Mouse (Mus musculus) kidney, embryonic 14.5 days (tissue): ENCODE data around the gene AI661453. TPM values are rescaled to one million over a fixed set of nuclear protein-coding genes. Genes with fewer than 3 reads are reported as not detected.

Experiments used
- ATAC-seq: fragments of 200-750 bp; cut with Nextera tagmentation; 2 replicates; pipeline ENCODE4 v1.8.0; 2017; ENCODE audit warnings: moderate number of reproducible peaks, mild to moderate bottlenecking, moderate TSS enrichment, moderate library complexity; ENCODE audit not compliant: low FRiP score, low TSS enrichment
- H3K27ac ChIP-seq: fragments of 300-500 bp; sonication (generic); 2 replicates; pipeline ENCODE4 v1.5.1; 2014; ENCODE audit warnings: low read depth, mild to moderate bottlenecking, low read length, moderate library complexity, mixed read lengths
- H3K27me3 ChIP-seq: fragments of 300-500 bp; sonication (generic); 2 replicates; pipeline ENCODE4 v1.6.1; 2014; ENCODE audit warnings: mild to moderate bottlenecking, low read length; ENCODE audit not compliant: control insufficient read depth, insufficient read depth
- H3K36me3 ChIP-seq: fragments of 300-500 bp; sonication (generic); 2 replicates; pipeline ENCODE4 v1.6.1; 2014; ENCODE audit warnings: low read length, mixed read lengths; ENCODE audit not compliant: control insufficient read depth, insufficient read depth
- H3K4me1 ChIP-seq: fragments of 300-500 bp; sonication (generic); 2 replicates; pipeline ENCODE4 v1.6.1; 2014; ENCODE audit warnings: low read length, mixed read lengths; ENCODE audit not compliant: control insufficient read depth, insufficient read depth
- H3K4me2 ChIP-seq: fragments of 300-500 bp; sonication (generic); replicated peaks from 2 replicates; pipeline ENCODE4 v1.6.1; 2014; ENCODE audit warnings: low read depth, mild to moderate bottlenecking, low read length
- H3K4me3 ChIP-seq: fragments of 300-500 bp; sonication (generic); 2 replicates; pipeline ENCODE4 v1.5.1; 2014; ENCODE audit warnings: mild to moderate bottlenecking, low read length
- H3K9ac ChIP-seq: fragments of 300-500 bp; sonication (generic); 2 replicates; pipeline ENCODE4 v1.6.1; 2014; ENCODE audit warnings: low read depth, mild to moderate bottlenecking, low read length, moderate library complexity
- H3K9me3 ChIP-seq: fragments of 300-500 bp; sonication (generic); 2 replicates; pipeline ENCODE4 v1.6.1; 2016; ENCODE audit warnings: low read length; ENCODE audit not compliant: control insufficient read depth
- WGBS: fragments of 180-500 bp; shearing (Covaris S2); extraction: QIAGEN DNeasy Blood & Tissue Kit; methylation state at CpG from one replicate; pipeline ENCODE4 v1.1.7; 2014; 5-methylcytosine and 5-hydroxymethylcytosine counted together
- polyA plus RNA-seq: library from polyadenylated mRNA; unstranded; fragments of >200 nt; fragmentation: Nextera tagmentation; extraction: Ambion mirVana; gene quantifications from 2 replicates; pipeline ENCODE4 v1.2.1, GENCODE M21; 2014

AI661453 gene
- polyA plus RNA-seq, 1 experiment from 2014 or later, result 1.6 TPM

- no peak overlapping the region for H3K4me3 ChIP-seq
- H3K27ac ChIP-seq, result no peak overlapping the region
- no peak overlapping the region for H3K4me2 ChIP-seq
- no peak overlapping the region for H3K9ac ChIP-seq
- peaks cover 12% of the 10 kb centered on the region for H3K4me1 ChIP-seq
- no peaks in the 10 kb centered on the region for H3K36me3 ChIP-seq
- H3K27me3 ChIP-seq, result 0 out of 2 replicates have a peak, but pooled peaks cover 3% of the 10 kb centered on the region
- no peak for ATAC-seq
- 63% methylated on average over 2 of the region's 2 CpGs for WGBS
- no peaks in the 10 kb centered on the region for H3K9me3 ChIP-seq
Observed at GRCm38 (mm10) chr17:47458936-47459335, 22.5 kb downstream of the AI661453 start.

- H3K4me2 ChIP-seq, result no peak overlapping the region
- H3K9ac ChIP-seq, result no peak overlapping the region
- no peaks in the 10 kb centered on the region for H3K36me3 ChIP-seq
- H3K27me3 ChIP-seq, result 0 out of 2 replicates have a peak, but pooled peaks cover 3% of the 10 kb centered on the region
- WGBS, result 72% methylated on average over 3 of the region's 3 CpGs
- H3K9me3 ChIP-seq, result no peaks in the 10 kb centered on the region
- no peak overlapping the region for H3K27ac ChIP-seq
- no peak overlapping the region for H3K4me3 ChIP-seq
- H3K4me1 ChIP-seq, result peaks cover 16% of the 10 kb centered on the region
- no peak for ATAC-seq
Observed at GRCm38 (mm10) chr17:47459341-47459919, 23.0 kb downstream of the AI661453 start.

GRCm38 (mm10) chr17:47461688-47462087, 25.3 kb downstream of the AI661453 start:
- Histone ChIP-seq H3K9me3 (no peaks in the 10 kb centered on the region), H3K27ac (no peak overlapping the region), H3K9ac (no peak overlapping the region), H3K36me3 (no peaks in the 10 kb centered on the region), H3K4me2 (no peak overlapping the region), H3K4me1 (peaks cover 24% of the 10 kb centered on the region), H3K4me3 (no peak overlapping the region), H3K27me3 (0 out of 2 replicates have a peak, but pooled peaks cover 3% of the 10 kb centered on the region)
- no peak for ATAC-seq
- WGBS, result 72% methylated on average over 3 of the region's 3 CpGs

- H3K27ac ChIP-seq, result no peak overlapping the region
- no peaks in the 10 kb centered on the region for H3K36me3 ChIP-seq
- no peak overlapping the region for H3K4me3 ChIP-seq
- H3K4me1 ChIP-seq, result peaks cover 24% of the 10 kb centered on the region
- H3K9me3 ChIP-seq, result no peaks in the 10 kb centered on the region
- no peak overlapping the region for H3K4me2 ChIP-seq
- no peak for ATAC-seq
- H3K27me3 ChIP-seq, result peaks cover 5% of the 10 kb centered on the region; the same call in 1 of the 2 replicates
- H3K9ac ChIP-seq, result no peak overlapping the region
- WGBS, result 81% methylated on average over 7 of the region's 7 CpGs
Observed at GRCm38 (mm10) chr17:47462209-47462608, 25.8 kb downstream of the AI661453 start.

- no peak overlapping the region for H3K9ac ChIP-seq
- no peak overlapping the region for H3K27ac ChIP-seq
- peaks cover 24% of the 10 kb centered on the region for H3K4me1 ChIP-seq
- no peak overlapping the region for H3K4me3 ChIP-seq
- no peaks in the 10 kb centered on the region for H3K9me3 ChIP-seq
- WGBS, result 46% methylated on average over 9 of the region's 9 CpGs
- no peak for ATAC-seq
- H3K36me3 ChIP-seq, result no peaks in the 10 kb centered on the region
- H3K27me3 ChIP-seq, result peaks cover 11% of the 10 kb centered on the region; the same call in 1 of the 2 replicates
- no peak overlapping the region for H3K4me2 ChIP-seq
Observed at GRCm38 (mm10) chr17:47462728-47463388, 26.4 kb downstream of the AI661453 start.

GRCm38 (mm10) chr17:47464248-47464965, 28.0 kb downstream of the AI661453 start:
- 42% methylated on average over 12 of the region's 12 CpGs for WGBS
- H3K36me3 ChIP-seq, result no peaks in the 10 kb centered on the region
- no peak overlapping the region for H3K9ac ChIP-seq
- ATAC-seq, result no peak
- no peaks in the 10 kb centered on the region for H3K9me3 ChIP-seq
- H3K4me3 ChIP-seq, result no peak overlapping the region
- no peak overlapping the region for H3K27ac ChIP-seq
- peaks cover 27% of the 10 kb centered on the region for H3K4me1 ChIP-seq
- H3K27me3 ChIP-seq, result peaks cover 12% of the 10 kb centered on the region; the same call in 1 of the 2 replicates
- H3K4me2 ChIP-seq, result no peak overlapping the region

GRCm38 (mm10) chr17:47465016-47465415, 28.6 kb downstream of the AI661453 start:
- H3K27me3 ChIP-seq, result peaks cover 9% of the 10 kb centered on the region; the same call in 1 of the 2 replicates
- no peaks in the 10 kb centered on the region for H3K36me3 ChIP-seq
- no peaks in the 10 kb centered on the region for H3K9me3 ChIP-seq
- no peak overlapping the region for H3K4me3 ChIP-seq
- ATAC-seq, result no peak
- peaks cover 27% of the 10 kb centered on the region for H3K4me1 ChIP-seq
- no peak overlapping the region for H3K27ac ChIP-seq
- no peak overlapping the region for H3K4me2 ChIP-seq
- WGBS, result 84% methylated on average over 11 of the region's 11 CpGs
- H3K9ac ChIP-seq, result no peak overlapping the region

GRCm38 (mm10) chr17:47466284-47466683, 29.9 kb downstream of the AI661453 start:
- WGBS, result 24% methylated on average over 9 of the region's 9 CpGs
- no peak overlapping the region for H3K4me3 ChIP-seq
- H3K4me1 ChIP-seq, result peaks cover 27% of the 10 kb centered on the region
- H3K27ac ChIP-seq, result no peak overlapping the region
- H3K9me3 ChIP-seq, result no peaks in the 10 kb centered on the region
- H3K4me2 ChIP-seq, result no peak overlapping the region; the same call in 1 of the 2 replicates
- H3K27me3 ChIP-seq, result peaks cover 9% of the 10 kb centered on the region; the same call in 1 of the 2 replicates
- H3K36me3 ChIP-seq, result no peaks in the 10 kb centered on the region
- H3K9ac ChIP-seq, result no peak overlapping the region
- ATAC-seq, result peak; percentile 8; the same call in 1 of the 2 replicates

GRCm38 (mm10) chr17:47467659-47468058, 31.2 kb downstream of the AI661453 start:
- no peak overlapping the region for H3K9ac ChIP-seq
- peaks cover 28% of the 10 kb centered on the region for H3K4me1 ChIP-seq
- no peaks in the 10 kb centered on the region for H3K9me3 ChIP-seq
- H3K4me2 ChIP-seq, result no peak overlapping the region
- 63% methylated on average over 11 of the region's 11 CpGs for WGBS
- no peak overlapping the region for H3K27ac ChIP-seq
- no peak for ATAC-seq
- H3K27me3 ChIP-seq, result peaks cover 9% of the 10 kb centered on the region; the same call in 1 of the 2 replicates
- no peak overlapping the region for H3K4me3 ChIP-seq
- no peaks in the 10 kb centered on the region for H3K36me3 ChIP-seq
